Mouse (Mus musculus) olfactory bulb, adult 2 months (tissue): ENCODE results near the gene Kif22.

Experiments
- CTCF ChIP-seq: fragments of 200-500 bp; IDR thresholded peaks from 2 replicates; pipeline ENCODE4 v1.5.1; 2012; ENCODE audit warnings: low read depth, mild to moderate bottlenecking, low read length, moderate library complexity; ENCODE audit not compliant: insufficient read depth
- POLR2A ChIP-seq: fragments of 200-500 bp; IDR thresholded peaks from 2 replicates; pipeline ENCODE4 v1.6.1; 2012; ENCODE audit warnings: mild to moderate bottlenecking, low read depth, low read length, moderate library complexity; ENCODE audit not compliant: insufficient read depth

- TF ChIP-seq CTCF (no peak), POLR2A (no peak)
Observed at GRCm38 (mm10) chr7:126988816-126989215, 53.5 kb downstream of the Kif22 start.
